Mouse (Mus musculus): ENCODE results near the gene Pim1. TPM values are rescaled to one million over a fixed set of nuclear protein-coding genes. Genes with fewer than 3 reads are reported as not detected.
A peak's percentile ranks its signal among the peaks of the same experiment; 100 is the strongest.

The Pim1 gene
- total RNA-seq, 1 experiment: 82.0 TPM

DNA sequence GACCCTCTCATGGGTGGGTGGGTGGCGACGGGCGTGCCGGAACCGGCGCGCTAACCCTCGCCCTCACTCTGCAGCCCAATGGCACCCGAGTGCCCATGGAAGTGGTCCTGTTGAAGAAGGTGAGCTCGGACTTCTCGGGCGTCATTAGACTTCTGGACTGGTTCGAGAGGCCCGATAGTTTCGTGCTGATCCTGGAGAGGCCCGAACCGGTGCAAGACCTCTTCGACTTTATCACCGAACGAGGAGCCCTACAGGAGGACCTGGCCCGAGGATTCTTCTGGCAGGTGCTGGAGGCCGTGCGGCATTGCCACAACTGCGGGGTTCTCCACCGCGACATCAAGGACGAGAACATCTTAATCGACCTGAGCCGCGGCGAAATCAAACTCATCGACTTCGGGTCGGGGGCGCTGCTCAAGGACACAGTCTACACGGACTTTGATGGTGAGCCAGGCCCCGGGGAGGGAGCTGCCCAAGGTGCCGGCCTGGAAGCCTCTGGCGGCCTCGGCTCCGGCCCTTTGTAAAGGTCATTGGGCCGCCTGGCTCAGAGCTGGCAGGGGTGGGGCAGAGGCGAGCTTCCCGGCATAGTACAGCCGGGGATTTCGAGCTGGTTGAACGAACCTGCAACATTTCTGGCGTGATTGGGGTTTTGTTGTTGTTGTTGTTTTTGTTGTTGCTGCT, 1.2 kb downstream of the Pim1 start:
- peaks cover 2 to 4% of the 10 kb centered on the region in 2 experiments; a peak in 2 of 4 replicates for H3K4me1 ChIP-seq (ENCODE audit: control insufficient read depth in 2 of 2, insufficient read depth in 2 of 2, low read length in 2 of 2, poor library complexity in 1 of 2)
- peak; percentile 56 for DNase-seq (ENCODE audit: low read depth, low spot score)
- peak overlapping the region; percentile 76 for H3K27ac ChIP-seq (ENCODE audit: insufficient read depth, low read depth, low read length, poor library complexity, severe bottlenecking)
- peaks cover 35% of the 10 kb centered on the region for H3K36me3 ChIP-seq (ENCODE audit: control insufficient read depth, insufficient read depth, low read length, poor library complexity, severe bottlenecking)
- TF ChIP-seq HCFC1 (IDR thresholded peaks at IDR 0.05; ENCODE audit: borderline replicate concordance, insufficient read depth, low read length) (no peak), ZC3H11A (IDR thresholded peaks at IDR 0.05; ENCODE audit: borderline replicate concordance, low read depth, low read length) (no peak), MAFK (IDR thresholded peaks at IDR 0.05; ENCODE audit: insufficient read depth, low read depth, low read length) (no peak), ZNF384 (IDR thresholded peaks at IDR 0.05; ENCODE audit: low read depth, low read length) (no peak)
- in situ Hi-C loops (cut with MboI; ENCODE audit: low sequenced_read_pairs in 2 of 2, unreplicated experiment in 2 of 2): no loop called here
- H3K9ac ChIP-seq (ENCODE audit: insufficient read depth, low read depth, low read length, poor library complexity, severe bottlenecking): peak overlapping the region; percentile 98
- H3K9me3 ChIP-seq (ENCODE audit: control insufficient read depth, insufficient read depth, low read depth, low read length): no peaks in the 10 kb centered on the region
- H3K4me3 ChIP-seq (ENCODE audit: insufficient read depth in 1 of 2, low read depth in 1 of 2, low read length in 2 of 2, poor library complexity in 1 of 2, severe bottlenecking in 1 of 2): peak overlapping the region; percentile 71 to 99

GRCm38 (mm10) chr17:29492269-29493191, 2.0 kb downstream of the Pim1 start:
- Histone ChIP-seq H3K4me3 (ENCODE audit: insufficient read depth in 1 of 2, low read depth in 1 of 2, low read length in 2 of 2, poor library complexity in 1 of 2, severe bottlenecking in 1 of 2) (peak overlapping the region; percentile 71 to 99), H3K9ac (ENCODE audit: insufficient read depth, low read depth, low read length, poor library complexity, severe bottlenecking) (peak overlapping the region; percentile 98), H3K36me3 (ENCODE audit: control insufficient read depth, insufficient read depth, low read length, poor library complexity, severe bottlenecking) (peaks cover 35% of the 10 kb centered on the region), H3K4me1 (ENCODE audit: control insufficient read depth in 2 of 2, insufficient read depth in 2 of 2, low read length in 2 of 2, poor library complexity in 1 of 2) (peaks cover 2 to 4% of the 10 kb centered on the region in 2 experiments; a peak in 2 of 4 replicates), H3K9me3 (ENCODE audit: control insufficient read depth, insufficient read depth, low read depth, low read length) (no peaks in the 10 kb centered on the region), H3K27ac (ENCODE audit: insufficient read depth, low read depth, low read length, poor library complexity, severe bottlenecking) (peak overlapping the region; percentile 76)
- TF ChIP-seq CHD2 (IDR thresholded peaks at IDR 0.05; ENCODE audit: low read depth, low read length): no peak
- no peak for TF ChIP-seq HCFC1 (IDR thresholded peaks at IDR 0.05; ENCODE audit: borderline replicate concordance, insufficient read depth, low read length)
- peak; percentile 40; the same call in 1 of the 2 replicates for TF ChIP-seq MAFK (IDR thresholded peaks at IDR 0.05; ENCODE audit: insufficient read depth, low read depth, low read length)
- peak; percentile 100 for TF ChIP-seq ZNF384 (IDR thresholded peaks at IDR 0.05; ENCODE audit: low read depth, low read length)
- peak; percentile 52 for TF ChIP-seq ZC3H11A (IDR thresholded peaks at IDR 0.05; ENCODE audit: borderline replicate concordance, low read depth, low read length)
- DNase-seq (ENCODE audit: low read depth, low spot score): peak; percentile 88
- in situ Hi-C loops (cut with MboI; ENCODE audit: low sequenced_read_pairs in 2 of 2, unreplicated experiment in 2 of 2): no loop called here

DNA sequence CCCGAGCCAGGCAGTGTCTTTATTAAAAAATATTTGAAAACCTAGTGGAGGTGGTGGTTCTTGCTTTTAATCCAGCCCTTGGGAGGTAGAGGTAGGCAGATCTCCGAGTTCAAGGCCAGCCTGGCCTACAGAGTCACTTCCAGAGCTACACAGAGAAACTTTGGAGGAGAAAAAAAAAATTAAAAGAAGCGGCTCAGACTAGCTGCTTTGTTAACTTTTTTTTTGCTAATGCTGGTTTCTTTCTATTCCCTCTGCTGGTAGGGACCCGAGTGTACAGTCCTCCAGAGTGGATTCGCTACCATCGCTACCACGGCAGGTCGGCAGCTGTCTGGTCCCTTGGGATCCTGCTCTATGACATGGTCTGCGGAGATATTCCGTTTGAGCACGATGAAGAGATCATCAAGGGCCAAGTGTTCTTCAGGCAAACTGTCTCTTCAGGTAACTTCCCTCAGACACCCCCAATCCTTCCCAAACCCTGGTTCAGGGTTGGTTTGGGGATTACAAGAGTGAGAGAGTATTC, 3.0 kb downstream of the Pim1 start:
- H3K4me1 ChIP-seq (ENCODE audit: control insufficient read depth in 2 of 2, insufficient read depth in 2 of 2, low read length in 2 of 2, poor library complexity in 1 of 2): peaks cover 2 to 3% of the 10 kb centered on the region in 2 experiments; a peak in 2 of 4 replicates
- H3K36me3 ChIP-seq (ENCODE audit: control insufficient read depth, insufficient read depth, low read length, poor library complexity, severe bottlenecking): peaks cover 35% of the 10 kb centered on the region
- H3K9ac ChIP-seq (ENCODE audit: insufficient read depth, low read depth, low read length, poor library complexity, severe bottlenecking): peak overlapping the region; percentile 68; the same call in 1 of the 2 replicates
- H3K9me3 ChIP-seq (ENCODE audit: control insufficient read depth, insufficient read depth, low read depth, low read length): no peaks in the 10 kb centered on the region
- in situ Hi-C loops (cut with MboI; ENCODE audit: low sequenced_read_pairs in 2 of 2, unreplicated experiment in 2 of 2): no loop called here
- TF ChIP-seq HCFC1 (IDR thresholded peaks at IDR 0.05; ENCODE audit: borderline replicate concordance, insufficient read depth, low read length) (no peak), CHD2 (IDR thresholded peaks at IDR 0.05; ENCODE audit: low read depth, low read length) (no peak), MAFK (IDR thresholded peaks at IDR 0.05; ENCODE audit: insufficient read depth, low read depth, low read length) (no peak), ZNF384 (IDR thresholded peaks at IDR 0.05; ENCODE audit: low read depth, low read length) (no peak), ZC3H11A (IDR thresholded peaks at IDR 0.05; ENCODE audit: borderline replicate concordance, low read depth, low read length) (no peak)
- no peak for DNase-seq (ENCODE audit: low read depth, low spot score)
- H3K27ac ChIP-seq (ENCODE audit: insufficient read depth, low read depth, low read length, poor library complexity, severe bottlenecking): peak overlapping the region; percentile 42; the same call in 1 of the 2 replicates
- H3K4me3 ChIP-seq (ENCODE audit: insufficient read depth in 1 of 2, low read depth in 1 of 2, low read length in 2 of 2, poor library complexity in 1 of 2, severe bottlenecking in 1 of 2): peak overlapping the region; percentile 71 to 99

DNA sequence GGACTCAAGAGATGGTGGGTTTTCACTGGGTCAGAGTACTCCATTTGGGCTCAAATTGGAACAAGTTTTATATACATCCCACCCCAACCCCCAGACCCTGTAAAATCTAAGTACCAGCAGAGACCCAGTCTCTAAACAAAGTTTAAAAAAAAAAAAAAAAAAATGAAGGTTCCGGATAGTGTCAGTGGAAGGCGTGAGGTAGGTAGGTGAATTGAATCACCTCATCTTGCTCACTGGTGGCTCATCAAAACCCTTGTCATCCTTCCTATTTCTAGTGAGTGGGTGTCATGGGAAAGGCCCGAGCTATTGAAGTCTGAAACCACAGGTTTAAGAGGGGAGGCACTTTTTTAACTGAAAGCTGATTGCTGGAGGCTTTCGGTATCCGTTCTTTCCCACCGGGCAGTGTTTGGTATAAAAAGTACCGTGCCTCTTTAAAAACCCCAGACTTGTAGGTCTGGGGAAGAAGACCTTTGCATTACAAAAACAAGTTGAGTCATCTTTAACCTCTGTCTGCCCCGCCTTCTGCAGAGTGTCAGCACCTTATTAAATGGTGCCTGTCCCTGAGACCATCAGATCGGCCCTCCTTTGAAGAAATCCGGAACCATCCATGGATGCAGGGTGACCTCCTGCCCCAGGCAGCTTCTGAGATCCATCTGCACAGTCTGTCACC, 3.6 kb downstream of the Pim1 start:
- peak overlapping the region; percentile 71 to 99 for H3K4me3 ChIP-seq (ENCODE audit: insufficient read depth in 1 of 2, low read depth in 1 of 2, low read length in 2 of 2, poor library complexity in 1 of 2, severe bottlenecking in 1 of 2)
- H3K9me3 ChIP-seq (ENCODE audit: control insufficient read depth, insufficient read depth, low read depth, low read length): no peaks in the 10 kb centered on the region
- H3K27ac ChIP-seq (ENCODE audit: insufficient read depth, low read depth, low read length, poor library complexity, severe bottlenecking): 0 out of 2 replicates have a peak overlapping the region, but pooled peaks have one; percentile 6
- H3K9ac ChIP-seq (ENCODE audit: insufficient read depth, low read depth, low read length, poor library complexity, severe bottlenecking): peak overlapping the region; percentile 31
- H3K36me3 ChIP-seq (ENCODE audit: control insufficient read depth, insufficient read depth, low read length, poor library complexity, severe bottlenecking): peaks cover 35% of the 10 kb centered on the region
- in situ Hi-C loops (cut with MboI; ENCODE audit: low sequenced_read_pairs in 2 of 2, unreplicated experiment in 2 of 2): no loop called here
- H3K4me1 ChIP-seq (ENCODE audit: control insufficient read depth in 2 of 2, insufficient read depth in 2 of 2, low read length in 2 of 2, poor library complexity in 1 of 2): peaks cover 0 to 2% of the 10 kb centered on the region in 2 experiments; a peak in 2 of 4 replicates
- TF ChIP-seq HCFC1 (IDR thresholded peaks at IDR 0.05; ENCODE audit: borderline replicate concordance, insufficient read depth, low read length) (no peak), MAFK (IDR thresholded peaks at IDR 0.05; ENCODE audit: insufficient read depth, low read depth, low read length) (peak; percentile 57; the same call in 1 of the 2 replicates)
- DNase-seq (ENCODE audit: low read depth, low spot score): peak; percentile 40

All from ES-E14 (cell line).